Mouse (Mus musculus): ENCODE measurements around the gene Galnt13. TPM values are rescaled to one million over a fixed set of nuclear protein-coding genes. Genes with fewer than 3 reads are reported as not detected.
"Not testable (repeated sequence)": the region's sequence is repeated elsewhere in the genome, so short reads cannot be mapped to it uniquely, and the experiment has no call there.

The Galnt13 gene
- total RNA-seq (2021): under 1 TPM; 0.07 to 0.10 TPM
- long read RNA-seq, experiment 1: 0 reads
- long read RNA-seq, experiment 2: 0 reads

DNA sequence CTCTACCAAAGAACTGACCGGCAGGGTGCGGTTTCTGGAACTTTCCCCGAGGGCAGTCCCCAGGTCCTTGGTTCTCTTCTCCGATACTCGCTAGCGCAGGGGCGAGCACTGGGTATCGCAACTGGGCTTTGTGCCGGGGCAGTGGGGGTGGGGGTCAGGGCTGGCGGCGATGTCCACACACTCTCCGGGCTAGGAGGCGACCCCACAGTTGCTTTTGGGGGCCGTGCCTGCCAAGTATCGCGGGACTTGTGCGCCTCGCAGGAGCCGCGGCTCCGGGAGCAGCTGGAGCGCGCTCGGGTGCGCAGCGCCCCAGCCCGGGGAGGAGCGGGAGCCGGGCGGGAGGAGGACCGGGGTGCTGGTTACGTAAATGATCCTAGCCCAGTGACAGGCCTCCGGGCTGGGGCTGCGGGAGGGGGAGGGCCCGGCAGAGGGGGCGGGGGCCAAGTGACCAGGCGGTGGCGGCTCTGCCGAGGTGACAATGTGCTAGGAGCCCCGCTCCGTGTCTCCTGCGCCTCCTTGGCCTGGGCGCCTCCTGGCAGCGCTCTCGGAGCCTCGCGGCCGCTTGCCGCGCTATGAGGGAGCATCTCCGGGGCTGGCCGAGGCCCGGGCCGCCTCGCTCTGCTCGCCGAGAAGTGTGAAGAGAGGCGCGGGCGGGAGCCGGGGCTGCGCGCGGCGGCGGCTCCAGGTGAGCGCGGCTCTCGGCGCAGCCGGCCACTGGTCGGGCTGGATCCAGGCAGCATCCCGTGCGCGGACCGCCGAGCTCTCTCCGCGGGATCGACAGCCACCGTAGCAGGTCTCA lies at the start of gene Galnt13:
TSS of gene Galnt13 (plus strand) at position 381 of the 799 bp plus-strand sequence.
- peak; percentile 4 for DNase-seq

DNA sequence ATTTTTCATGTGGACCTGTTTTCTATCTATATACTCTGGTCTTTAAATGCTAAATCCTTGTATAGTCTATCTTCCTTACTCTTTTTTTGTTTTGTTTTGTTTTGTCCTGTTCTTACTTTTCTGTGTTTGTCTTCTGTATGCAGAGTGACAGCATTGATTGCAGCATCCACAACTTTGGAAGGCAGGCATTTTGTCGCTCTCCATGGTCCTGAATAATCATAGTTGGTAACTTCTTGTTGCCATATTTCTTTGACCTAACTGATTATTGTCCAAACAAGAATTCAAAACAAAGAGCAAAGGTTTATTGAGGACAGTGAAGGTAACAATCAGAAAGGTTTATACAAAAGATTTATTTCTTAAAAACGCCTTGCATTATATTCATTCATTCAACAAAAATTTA lies 5.1 kb upstream of the Galnt13 start:
- no peak for DNase-seq

DNA sequence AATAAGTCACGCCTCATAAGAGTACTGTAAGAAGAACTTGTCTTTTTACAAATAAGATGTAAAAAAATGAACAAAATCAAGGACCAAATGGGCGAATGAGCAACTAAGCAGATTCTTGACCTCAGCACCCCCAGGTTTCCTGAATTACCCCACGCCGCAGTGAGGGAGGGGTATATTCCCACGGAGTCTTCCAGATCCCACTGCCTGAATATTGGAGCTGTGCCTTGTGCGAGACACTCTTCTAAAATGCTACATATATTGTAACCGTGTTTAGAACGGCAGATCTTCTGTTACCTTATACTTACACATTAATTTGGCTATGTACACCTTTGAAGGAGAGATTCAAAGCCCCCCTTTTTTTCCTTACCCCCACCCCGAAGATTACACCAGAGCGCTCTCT lies 737 bp upstream of the Galnt13 start:
- no peak for DNase-seq

DNA sequence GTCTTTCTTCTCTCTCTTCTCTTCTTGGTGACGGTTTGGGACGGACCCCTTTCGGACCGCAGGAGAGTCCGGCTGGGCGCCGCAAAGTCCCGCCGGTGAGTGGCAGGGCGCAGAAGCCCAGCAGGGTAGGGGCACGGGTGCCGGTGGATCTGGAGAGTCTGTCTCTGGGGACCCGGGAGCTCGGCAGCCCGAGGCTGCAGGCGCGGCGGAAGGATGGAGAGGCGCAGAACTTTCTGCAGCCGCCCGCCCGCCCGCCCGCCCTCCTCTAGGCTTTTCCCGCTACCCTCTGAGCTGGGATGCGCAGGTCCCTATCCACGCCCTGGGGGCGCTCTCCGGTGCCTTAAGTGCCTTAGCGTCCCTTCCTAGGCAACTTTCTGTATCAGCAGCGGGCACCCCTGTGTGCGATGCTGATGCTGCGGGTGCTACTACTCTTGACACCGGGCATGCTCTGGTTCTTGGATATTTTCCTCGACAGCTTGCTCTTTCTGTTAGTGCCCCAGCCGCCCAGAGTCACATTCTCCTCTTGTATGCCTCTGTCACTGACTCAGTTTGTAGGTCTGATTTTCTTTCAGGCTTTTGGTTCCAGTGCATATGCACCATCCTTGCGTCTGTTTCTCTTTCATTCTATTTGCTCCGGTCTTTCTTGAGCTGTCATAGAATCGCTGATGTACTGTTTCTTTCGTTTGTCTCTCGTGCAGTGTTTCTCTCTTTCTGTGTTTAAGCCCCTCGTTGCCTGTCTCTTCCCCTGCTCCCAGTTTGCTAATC lies 801 bp downstream of the Galnt13 start:
- DNase-seq: no peak

DNA sequence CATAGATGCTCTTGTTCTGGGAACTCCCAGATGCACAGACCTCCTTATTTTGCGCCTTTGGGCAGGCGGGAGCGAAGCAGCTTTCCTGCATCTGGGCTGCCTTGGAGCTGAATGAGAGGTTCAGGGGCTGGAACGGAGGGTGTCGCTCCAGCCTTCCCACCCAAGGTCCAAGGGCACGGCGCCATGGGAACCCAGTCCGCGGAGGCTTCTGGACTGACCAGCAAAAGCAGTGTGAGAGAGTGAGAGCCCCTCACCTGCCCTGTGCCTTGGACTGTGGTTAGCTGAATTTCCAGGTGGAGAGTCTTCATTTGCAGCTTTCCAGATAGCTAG lies 1.3 kb downstream of the Galnt13 start:
- no peak for DNase-seq

DNA sequence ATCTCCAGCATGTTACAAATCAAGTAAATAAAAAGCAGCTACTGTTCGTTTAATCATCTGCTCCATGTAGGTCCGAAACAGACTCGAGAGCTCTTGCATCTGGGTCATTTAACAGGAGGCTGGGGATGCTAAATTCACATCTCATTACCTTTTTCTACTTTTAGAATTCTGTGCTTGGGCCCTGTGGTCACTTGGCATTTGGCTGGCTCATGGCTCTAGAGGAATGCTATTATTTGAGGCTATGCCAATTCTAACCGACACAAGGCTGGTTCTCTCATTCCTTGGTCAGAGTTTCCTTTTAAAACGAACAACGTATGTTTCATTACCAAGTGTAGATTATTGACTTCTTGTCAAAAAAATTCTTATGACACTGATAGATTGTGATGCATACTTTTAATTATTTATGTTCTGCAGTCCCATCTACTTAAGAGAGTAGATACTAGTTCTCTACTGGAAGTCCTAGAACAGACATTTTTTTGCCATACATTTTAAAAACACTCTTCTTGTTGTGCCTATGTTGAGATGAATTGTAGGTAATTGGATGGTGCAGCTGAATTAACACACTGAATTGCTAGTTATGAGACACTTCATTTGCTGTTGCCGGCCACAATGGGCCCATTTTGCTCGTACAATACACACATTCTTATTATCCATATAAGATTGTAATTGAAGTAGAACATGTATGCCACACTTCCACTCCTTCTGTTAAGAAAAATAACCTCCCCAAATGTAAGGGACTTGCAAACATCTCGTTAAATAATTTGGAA lies 6.8 kb downstream of the Galnt13 start:
- DNase-seq: no peak

DNA sequence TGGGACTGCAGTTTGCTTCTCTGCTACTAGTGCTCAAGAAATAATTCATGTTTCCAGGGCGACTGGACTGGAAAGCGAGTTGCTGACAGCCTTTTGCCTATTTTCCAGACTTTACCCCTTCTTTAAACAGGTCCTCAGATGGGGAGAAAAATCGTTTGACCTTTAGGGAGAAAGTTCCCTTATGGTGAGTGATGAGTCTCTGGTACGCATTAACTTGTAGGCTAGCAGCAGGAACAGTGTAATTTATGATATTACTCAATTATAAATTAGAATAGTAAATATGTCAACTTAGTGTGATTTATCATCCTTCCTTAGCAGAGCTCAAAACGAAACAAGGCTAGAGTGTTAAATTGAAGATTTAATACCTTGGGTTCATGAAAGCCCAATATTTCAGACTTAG lies 47.3 kb downstream of the Galnt13 start:
- DNase-seq: no peak

DNA sequence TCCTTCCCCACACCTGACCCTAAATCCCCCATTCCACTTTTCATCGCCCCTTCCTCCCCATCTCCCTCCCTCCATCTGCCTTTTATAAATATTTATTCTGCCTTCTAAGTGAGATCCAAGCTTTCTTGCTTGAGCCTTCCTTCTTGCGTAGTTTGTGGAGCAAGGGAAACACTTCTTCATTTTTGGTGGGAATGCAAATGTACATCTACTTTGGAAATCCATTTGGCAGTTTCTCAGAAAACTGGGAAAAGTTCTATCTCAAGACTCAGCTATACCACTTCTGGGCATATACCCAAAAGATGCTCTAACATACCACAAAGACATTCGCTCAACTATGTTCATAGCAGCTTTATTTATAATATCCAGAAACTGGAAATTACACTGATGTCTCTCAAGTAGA lies 86.9 kb downstream of the Galnt13 start:
- DNase-seq: no peak

DNA sequence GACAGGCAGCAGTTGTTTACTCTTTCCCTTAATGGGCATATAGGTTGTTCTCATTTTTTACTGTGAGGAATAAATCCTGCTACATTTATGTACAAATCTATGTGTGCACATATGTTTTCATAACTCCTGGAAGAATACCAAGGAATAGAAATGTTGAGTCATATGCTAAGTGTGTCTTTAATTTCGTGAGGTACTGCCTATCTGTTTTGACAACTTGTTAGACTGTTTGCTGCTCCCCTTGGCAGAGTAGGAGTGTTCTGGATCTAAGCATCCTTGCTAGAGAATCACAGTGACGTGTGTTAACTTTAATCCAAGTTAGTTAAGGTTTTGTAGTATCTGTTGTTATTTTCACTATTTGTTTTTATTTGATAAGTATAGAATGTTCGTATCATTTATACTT lies 91.0 kb downstream of the Galnt13 start:
- no peak for DNase-seq

DNA sequence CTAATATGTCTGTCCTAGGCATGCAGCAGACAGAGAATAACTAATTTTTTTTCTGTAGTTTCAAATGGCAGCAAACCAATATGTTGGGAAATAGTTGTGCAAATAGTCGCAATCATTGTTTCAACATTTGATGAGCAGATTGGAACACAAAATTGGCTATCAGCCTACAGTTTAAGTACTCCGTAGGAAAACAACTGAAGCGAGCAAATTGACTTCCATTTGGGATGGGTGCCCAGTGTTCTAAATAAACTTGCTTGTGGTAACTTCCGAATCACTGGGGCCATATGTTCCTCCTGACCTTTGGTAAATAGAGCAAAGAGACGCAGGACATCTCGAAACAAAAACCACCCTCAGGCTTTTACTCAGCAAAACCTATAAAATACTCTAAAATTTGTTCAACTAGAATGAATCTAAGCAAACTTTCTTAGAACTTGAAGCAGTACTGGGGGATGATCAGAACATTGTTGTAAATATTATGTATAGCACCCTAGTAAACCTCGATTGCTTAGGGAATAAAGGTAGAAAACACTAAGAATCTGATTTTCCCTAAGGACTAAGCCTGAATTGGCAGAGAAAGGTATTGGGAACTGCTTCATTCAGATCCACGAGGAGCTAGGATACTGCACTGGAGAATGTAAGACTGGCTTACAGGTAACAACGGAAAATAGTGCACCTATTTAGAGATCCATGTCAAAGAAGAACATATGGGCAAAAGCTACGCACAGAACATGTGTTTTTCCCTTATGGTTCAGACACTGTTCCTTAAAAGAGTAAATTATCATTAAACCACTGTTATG lies 122.4 kb downstream of the Galnt13 start:
- DNase-seq: peak in 1 of 2 experiments; percentile 3

DNA sequence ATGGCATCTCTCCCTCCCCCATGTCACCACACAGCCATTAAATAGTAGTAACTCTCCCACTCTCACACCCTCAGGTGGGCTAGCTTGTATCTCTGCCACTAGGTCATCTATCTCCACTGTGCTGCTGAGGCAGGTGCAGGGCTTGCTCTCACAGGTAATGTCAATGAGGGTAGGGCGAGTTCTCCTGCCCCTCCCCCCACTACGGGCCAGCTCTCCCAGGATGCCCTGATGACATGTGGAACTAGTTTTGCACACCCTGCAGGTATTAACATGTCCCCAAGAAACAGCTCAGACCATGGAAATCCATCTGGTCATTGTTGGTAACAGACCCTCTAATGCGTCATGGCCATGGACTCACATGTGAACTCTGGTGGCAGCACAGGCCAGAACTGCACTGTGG lies 129.0 kb downstream of the Galnt13 start:
- DNase-seq: no peak

DNA sequence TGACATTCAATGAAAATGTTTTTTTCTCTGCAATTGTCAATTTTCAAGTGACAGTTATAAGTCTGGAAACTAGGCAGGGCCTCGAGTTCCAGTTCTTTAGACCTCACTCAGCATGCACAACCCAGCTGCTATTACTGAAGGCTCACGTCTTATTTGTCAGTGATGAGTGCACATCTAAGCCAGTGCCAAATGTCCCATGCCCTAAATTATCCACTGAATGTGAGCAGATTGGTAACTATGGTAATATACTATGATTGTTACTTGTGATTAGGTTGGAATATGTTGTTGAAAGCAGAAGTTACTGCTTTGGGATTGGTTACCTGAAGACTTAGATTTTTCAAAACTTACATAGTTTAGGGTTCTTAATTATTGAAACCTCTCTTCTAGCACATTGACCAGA lies 131.1 kb downstream of the Galnt13 start:
- DNase-seq: no peak

DNA sequence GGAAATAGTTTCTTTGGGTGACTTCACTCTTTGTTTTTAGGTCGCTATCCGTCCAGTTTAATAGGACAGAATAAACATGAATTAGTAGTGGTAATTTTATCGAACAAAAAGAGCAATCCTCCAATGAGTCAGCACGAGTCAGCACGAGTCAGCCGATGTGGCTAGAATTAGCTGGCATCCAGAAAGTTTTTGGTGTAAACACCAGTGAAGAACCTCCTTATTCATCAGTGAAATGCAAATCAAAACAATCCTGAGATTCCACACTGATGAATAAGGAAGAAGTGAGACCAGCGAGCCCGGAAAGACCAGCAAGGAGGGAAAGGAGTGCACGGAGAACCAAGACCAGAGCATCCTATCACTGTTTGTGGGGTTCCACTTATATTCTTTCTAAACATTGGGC lies 131.5 kb downstream of the Galnt13 start:
- DNase-seq: peak; percentile 5 to 15

DNA sequence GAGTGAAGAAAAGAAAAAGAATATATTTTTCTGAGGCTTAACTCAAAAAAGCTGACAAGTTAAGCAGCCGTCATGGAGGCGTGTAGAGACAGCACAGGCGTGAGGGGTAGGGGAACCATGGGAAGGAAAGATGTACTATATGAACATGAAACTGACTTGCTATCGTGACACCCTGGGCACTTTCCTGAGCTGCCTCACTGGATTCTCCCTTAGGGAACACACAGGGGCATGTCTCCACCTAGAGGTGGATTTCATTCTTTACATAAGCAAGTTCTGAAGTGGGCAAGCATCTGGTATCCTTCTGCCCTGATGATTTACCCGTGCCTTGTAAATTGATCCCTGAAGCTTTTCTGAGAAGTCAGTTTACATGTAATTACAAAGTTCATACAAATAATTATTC lies 277.7 kb downstream of the Galnt13 start:
- not testable (repeated sequence) for DNase-seq

DNA sequence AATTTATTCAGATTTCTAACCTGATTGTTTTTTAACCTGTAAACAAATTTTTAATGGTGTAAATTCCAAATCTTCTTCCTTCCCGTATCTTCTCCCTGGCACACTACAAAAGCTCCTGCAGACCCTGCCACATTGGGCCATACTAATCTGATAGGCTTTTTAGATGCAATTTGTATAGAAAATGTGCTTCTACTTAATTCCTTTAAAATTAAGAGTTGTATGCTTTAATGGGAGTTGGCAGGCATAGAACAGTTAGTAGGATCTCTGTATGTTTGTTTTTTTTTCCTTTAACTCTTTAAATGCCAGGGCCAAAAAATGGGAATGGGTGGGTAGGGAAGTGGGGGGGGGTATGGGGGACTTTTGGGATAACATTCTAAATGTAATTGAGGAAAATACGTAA lies 315.1 kb downstream of the Galnt13 start:
- no peak for DNase-seq

DNA sequence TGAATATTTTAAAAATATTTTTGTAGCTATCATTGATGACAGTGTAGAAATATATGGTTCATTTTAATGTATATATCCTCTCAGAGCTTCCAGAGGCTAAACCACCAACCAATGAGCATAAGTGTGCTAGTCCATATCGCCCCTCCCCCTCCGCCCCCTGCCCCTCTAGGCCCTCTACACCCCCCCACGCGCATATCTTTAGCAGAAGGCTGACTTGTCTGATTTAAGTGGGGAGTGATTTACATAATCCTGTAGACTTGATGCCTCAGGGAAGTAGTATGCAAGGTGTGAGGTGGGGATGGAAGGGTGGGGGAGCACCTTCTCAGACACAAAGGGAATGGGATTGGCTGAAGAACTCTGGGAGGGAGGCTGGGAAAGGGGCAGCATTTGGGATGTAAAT lies 323.7 kb downstream of the Galnt13 start:
- DNase-seq: no peak

DNA sequence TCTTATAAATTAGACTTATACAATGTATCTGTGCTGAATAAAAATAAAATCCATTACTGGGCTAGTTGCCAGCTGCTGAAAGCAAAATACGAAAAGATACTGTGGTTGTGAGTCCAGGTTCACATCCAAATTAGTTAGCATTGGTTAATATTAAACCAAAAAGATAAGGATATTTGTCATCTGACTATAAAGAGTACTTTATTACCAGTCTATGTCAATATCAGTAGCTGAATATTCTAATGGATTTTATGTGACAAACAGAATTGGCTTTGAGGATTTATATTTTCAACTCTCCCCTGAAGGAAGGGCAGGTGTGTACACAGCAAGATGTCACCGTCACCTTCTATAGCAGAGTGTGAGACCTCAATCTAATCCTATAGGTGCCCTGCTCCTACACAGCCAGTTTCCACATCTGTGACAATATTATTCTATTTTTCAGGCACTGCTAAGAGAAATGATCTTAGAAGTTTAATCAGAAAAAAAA lies 342.7 kb downstream of the Galnt13 start:
- no peak for DNase-seq

DNA sequence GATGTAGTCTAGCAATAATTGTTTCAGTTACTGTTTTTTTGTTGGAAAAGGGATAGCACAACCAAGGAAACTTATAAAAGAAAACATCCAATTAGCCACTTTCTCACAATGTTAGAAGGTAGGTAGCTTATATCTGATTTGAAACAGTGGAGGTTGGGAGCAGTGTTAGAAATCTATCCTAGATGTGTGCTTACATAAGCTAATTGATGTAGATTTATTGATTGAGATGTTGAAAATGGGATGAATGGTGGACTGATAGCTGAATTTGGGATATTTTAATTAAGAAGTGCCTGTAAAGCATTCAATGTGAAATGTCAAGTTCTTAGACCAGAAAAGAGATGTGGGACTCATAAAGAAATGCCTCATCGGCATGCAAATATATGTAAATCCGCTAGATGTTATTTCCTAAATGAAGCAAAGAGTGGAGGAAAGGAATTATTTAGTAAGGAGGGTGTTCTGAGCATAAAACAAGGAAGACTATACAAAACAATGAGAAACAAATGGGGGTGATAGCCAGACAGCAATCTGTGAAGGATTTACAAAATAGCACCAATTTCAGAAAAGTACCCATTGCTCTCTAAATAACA lies 377.6 kb downstream of the Galnt13 start:
- DNase-seq: no peak

DNA sequence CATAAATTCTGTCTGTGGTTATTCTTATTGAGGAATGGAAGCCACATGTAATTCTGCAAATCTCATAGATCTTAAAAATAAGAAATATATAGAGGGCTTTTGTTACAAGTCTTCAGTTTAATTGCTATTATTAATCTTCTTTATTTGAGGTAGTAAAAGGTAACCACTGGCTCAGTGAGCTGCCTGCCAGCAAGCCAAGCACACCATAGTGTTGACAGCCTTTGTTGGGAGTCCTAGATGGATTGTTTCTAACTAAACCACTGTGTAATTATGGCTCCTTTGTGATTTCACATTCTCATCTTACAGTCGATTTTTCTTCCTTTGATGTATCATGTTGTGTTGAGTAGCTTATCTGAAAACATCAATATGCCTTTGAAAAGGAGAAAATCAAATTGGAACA lies 405.1 kb downstream of the Galnt13 start:
- no peak for DNase-seq

DNA sequence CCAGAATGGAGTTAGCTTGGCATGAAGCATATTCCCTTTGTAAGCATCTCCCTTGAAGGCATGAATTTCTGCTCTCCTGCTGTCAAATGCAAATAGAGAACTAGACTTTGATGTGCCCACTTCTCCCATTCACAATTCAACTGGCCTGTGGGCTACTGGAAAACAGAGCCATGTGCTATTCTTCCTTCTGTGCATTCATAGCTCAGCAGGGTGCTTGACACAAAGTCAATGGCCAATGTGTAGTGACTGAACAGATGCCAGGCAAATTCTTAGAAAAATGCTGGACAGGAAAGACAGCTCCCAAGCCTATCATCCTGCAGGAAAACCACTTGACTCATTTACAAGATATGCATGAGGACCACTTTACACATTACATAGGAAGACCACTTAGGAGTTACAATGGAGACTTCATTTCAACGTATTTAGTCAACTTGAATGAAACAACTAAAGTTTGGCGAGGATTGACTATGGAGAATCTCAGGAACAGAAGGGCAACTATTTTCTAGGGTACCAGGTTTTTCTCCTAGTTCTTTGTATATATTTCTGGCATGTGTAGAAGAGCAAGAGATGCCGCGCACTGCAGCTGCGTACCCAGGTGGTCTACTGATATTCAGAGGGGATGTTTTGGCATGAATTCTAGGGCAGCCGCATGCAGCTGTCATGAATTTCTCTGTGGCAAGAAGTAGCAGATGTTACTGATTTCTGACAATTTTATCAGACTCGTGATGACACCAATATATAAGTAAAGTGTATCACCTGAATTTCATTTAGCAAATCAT lies 470.4 kb downstream of the Galnt13 start:
- DNase-seq: no peak
